Mouse (Mus musculus) adrenal gland, adult 8-10 months (tissue): ENCODE data around the gene Irx4. TPM values are rescaled to one million over a fixed set of nuclear protein-coding genes. Genes with fewer than 3 reads are reported as not detected.

Experiments
- DNase-seq: peaks from one replicate; pipeline ENCODE4 v3.0.0; 2022
- total RNA-seq, 4 experiments: library from RNA; stranded (reverse); gene quantifications; 2 replicates each; pipeline ENCODE4 v1.2.4; 2022

Irx4 gene
- total RNA-seq = under 1 TPM in 1 of 4 experiments, not detected in 3; 0.15 TPM

DNA sequence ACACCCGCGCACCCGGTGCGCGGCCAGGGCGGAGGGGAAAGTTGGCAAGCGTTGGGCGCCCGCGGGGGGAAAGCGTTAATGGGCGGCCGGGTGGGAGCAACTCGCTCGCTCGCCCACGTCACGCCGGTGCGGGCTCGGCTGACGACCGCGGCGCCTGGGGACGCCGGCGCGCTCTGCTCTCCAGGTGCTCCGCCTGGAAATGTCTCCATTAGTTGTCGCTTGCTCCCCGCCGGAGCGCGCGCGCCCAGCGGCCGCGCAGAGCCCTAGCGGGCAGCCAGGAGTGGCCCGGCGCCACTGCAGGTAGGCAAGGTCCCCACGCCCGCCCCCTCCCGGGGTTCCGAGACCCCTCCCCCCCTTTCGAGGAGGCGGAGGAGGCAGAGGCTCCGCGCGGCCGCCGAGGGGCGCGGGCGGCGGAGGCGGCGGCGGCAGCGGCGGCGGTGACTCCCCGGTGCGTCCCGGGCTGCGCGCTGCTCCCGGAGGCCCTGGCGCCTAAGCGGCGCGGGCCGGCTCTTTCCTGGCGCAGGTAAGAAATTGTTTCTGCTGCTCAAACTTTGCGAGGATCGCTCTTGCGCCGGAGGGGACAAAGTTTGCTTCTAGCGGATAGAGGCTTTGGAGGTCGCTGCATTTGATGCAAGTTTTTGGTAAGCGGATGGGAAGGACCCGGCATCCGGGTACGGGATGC is at the start of gene Irx4:
TSS of gene Irx4 (plus strand) at position 126 of the 682 bp plus-strand sequence.
- no peak for DNase-seq

DNA sequence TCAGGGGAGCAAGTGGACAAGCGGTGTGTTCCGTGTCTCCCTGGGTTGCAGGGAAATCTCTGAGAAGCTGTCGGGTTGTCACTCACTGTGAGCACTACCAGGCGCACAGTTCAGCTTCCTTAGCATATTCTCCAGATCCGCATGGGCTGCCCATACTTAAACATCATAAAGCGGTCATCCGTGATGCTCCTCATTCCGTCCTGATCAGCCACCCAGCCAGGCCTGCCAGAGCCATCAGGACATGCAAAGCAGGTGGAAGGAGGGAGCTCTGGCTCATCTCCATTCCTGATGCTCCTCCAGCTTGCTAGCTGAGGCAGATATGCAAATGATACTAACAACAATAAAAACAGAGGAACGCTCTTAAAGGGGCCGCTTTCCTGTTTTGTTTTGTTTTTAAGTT is 46.0 kb upstream of the Irx4 start:
- DNase-seq = no peak

DNA sequence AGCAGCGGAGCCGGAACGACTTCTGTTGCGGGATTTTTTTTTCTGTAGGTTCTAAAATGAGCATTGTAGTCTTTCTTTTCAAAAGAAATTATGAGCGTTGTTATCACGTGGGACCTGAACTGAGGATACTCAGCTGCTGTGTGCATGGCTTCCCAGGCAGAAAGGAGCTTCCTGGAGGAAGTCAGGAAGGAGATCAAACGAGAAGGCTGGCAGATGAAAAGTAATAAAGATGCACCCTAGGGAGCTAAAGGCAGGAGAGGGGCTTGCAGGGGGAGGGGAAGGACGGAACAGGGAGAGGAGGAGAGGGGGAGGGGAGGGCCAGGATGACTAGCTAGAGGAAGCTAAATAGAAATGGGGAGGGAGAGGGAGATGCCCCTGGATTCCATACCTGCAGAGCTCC is 23.8 kb upstream of the Irx4 start:
- no peak for DNase-seq

DNA sequence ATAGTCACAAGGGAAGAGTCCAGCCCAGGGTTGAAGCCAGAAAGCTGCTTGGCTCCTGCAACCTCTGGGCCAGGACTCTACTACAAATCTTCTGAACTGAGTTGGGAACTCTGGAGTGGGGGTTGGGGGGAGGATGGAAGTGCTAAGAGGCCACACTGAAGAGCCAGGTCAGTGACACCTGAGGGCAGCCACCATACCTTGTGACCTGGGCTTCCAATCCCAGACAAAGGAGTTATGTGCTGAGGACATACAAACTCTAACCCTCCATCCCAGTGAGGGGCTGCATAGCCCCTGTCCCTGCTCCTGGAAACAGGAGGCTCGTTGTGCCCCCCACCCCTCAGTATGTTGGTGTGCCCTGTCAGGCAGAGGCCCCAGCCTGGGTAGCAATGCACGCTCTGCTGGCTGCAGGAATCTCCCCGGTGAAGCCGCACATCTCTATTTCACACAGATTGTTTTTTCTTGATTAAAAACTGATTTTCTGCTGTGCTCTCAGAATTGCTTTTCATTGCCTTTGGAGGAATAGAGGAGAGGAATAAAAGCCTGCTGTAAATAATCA is 21.0 kb upstream of the Irx4 start:
- no peak for DNase-seq

DNA sequence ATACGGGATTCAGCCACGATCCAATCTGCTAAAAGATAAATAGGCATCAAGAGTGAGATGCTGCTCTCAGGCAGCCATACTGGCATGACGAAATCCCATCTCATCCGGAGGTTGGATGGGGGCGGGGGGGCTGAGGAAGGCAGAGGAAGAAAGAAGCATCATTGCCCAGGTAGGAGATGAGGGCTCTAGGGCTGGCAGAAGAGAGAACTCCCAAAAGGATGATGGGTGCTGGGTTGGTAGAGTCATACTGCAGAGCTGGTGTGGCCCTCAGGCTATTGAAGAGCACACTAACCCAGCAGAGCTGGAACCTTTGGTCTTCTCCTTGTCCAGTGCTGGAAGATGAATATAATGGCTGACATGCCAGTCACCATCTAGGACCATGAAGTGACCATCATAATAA is 17.7 kb upstream of the Irx4 start:
- DNase-seq = no peak

DNA sequence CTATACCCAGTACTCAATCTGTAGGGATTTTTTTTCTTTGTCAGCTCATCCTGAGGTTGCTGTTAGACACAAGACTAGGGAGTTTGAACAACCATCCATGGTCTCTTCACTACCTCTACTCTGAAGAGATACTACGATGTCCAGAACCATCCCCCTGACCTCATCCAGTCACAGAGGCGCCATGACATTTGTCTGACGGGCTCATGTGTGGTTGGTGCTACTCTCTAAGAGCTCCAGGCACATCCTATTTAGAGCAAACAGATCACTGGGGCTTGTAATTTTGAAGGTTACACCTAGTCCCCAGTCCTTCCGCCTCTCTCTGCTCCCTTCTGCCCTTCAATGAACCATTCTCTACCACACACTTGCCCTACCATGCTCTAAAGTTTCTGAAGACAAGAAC is 13.3 kb upstream of the Irx4 start:
- no peak for DNase-seq

DNA sequence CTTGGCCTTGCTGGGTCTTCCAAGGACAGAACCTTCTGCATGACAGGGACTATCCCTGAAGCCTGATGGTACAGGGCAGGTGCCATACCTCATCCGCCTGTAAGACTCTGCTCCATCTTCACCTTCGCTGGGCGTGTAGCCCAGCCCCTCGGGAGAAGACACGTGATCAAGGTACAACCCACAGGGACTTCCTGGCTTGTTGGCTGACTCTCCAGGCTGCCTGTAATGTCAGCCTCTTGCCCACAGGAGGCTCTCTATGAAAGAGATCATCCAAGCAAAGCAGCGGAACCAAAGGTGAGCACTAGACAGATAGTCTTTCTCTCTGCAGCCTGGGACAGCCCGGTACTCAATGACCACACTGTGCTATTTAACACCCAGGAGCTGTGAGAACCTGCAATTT is 9.1 kb upstream of the Irx4 start:
- DNase-seq = no peak

DNA sequence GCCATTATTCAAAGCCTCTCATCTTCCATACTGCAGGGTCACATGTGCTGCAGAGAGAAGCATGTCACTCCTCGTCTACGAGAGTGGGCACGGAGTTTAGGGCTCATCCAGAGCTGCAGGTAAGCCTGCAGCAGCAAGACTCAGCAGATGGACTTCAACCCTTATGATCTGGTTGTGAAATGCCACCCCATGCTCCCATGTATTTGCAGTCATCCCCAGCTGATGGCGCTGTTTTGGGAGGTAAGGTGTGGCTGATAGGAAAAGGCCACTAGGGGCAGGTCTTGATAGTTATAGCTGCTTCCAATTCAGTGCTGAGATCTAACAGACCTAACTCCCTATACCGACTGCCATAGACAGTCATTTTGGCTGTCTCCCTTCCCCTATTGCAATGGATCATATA is 8.3 kb upstream of the Irx4 start:
- DNase-seq = no peak

DNA sequence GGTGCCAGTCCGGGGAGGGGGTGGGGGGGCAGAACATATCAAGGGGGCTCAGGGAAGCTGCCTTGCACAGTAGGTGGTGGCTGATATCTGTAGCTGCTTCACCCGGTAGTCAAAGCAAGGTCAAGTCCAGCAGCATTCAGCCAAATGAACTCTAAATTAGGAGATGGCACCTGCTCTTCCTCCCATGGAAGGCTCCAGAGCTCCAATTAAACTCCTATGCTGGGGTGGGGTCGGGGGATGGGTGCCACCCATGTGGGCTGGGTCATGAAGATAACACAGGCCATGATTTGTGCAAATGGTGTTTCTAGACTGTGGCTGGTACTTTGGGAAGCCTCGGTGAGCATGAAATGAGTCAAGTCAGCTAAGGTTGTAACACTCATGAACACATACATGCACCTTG is 1.9 kb upstream of the Irx4 start:
- no peak for DNase-seq

DNA sequence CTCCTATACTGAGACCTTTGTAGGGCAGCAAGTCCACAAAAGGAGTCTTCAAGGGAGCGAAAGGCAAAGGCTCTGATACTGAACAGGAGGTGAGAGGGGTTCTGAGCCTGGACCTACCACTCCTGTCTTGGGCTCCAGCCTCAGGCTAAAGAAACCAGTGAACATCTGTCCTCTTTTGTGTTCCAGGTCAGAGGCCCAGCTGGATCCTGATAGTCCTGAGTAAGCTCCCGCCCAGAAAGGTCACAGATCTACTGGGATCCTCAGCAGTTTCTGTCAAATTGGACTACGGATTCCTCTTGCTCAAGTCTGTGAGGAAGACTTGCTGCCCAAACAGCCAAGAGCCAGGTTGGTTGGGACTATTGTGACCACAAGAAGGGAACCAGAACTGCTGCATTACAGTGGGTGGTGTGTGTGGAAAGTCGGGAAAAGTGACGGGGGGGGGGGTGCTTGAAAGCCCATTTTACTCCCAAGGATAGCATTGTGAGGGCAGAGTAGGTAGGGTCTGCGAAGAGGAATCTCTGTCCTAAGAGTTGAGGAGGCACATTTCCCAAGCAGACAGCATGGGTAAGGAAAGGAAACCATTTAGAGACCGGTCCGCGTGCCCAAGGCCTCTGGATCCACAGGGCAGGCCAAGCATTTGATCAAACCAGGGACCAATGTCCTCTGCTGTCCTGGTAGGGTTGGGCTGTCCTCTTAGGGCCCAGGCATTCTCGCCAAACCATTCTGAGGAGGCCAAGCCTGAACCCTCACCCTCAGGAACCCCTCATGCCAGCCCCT is 514 bp upstream of the Irx4 start:
- DNase-seq = no peak

DNA sequence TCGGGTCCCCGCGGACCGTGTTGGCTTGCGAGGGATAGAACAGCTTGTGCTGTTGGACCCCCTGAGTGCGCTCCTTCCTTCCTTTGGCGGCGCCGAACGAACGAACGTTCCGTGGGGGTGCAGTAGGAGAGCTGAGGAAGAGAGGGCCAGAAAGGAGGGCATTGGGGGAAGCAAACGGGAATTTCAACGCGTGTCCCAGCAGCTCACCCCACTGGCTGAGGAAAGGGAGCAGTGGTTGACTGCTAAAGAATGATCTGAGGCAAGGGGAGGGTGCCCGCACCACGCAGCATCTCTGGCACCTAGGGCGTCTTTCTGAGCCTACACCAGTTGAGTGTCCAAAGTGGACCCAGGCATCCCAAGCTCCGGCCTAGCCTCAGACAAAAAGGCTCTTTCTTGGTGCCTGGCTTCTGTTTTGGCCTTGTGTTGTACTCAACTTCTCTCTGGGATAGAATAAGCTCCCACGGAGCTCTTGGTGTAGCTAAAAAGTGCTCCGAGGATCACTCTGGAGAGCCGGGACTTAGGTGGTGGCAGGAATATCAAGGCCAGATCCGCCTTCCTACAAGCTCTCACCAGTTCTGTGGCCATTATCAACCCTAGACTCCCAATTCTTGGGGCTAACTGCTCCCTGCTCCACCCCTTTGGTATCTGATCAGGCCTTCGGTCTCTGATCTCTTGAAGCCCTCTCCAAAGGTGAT is 904 bp downstream of the Irx4 start:
- DNase-seq = no peak

DNA sequence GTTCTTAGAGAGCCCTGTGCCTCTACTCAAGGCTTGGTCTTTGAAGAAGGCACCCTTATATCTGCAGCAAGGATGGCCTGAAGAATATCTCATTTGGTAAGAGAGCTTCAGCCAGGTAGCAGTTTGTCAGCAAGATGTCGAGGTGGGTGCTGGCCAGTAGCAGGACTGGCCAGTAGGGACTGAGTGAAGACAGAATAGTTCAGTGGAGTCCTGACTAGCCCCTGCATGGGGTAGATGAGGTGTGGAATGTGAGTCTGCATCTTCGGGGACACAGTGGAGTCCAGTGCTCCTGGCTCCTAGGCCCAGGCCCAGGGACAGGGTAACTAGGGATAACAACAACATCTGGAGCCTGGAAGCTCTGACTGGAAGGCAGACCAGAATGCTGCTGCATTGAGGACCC is 1.6 kb downstream of the Irx4 start:
- DNase-seq = no peak

DNA sequence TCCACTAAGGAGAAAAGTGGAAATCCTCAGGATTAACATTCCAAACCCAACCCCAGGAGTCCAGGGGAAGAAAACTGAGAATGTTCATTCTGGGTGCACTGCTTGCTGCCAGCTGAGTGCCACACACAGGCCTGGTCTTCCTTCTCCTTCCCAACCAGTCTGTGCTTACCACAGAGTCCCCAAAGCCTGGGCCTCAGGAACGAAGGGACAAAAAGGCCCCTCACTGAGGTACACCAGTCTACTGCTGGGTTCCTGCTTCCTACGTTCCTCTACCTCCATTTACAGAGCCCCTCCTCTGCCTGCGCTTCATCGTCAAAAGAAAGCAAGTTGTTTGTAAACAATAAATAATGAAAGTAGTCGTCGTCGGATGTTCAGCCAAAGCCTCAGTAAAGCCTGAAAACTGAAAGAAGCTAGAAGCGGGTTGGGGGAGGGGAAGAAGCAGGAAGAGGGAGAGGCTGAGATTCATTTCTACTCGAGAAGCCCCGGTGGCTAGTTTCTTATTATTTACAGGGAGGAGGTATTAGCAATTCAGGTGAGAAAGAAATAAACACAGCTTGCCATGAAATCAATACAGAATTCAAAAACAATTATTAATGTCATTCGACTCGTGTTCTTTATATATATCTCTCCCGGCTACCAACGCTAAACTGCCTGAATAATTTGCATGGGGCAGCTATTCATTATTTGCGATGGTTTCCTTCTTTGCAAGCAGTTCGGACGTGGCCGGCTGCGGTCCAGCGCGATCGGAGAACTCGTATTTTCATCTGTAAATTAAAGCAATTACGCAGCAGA is 2.3 kb downstream of the Irx4 start:
- no peak for DNase-seq

DNA sequence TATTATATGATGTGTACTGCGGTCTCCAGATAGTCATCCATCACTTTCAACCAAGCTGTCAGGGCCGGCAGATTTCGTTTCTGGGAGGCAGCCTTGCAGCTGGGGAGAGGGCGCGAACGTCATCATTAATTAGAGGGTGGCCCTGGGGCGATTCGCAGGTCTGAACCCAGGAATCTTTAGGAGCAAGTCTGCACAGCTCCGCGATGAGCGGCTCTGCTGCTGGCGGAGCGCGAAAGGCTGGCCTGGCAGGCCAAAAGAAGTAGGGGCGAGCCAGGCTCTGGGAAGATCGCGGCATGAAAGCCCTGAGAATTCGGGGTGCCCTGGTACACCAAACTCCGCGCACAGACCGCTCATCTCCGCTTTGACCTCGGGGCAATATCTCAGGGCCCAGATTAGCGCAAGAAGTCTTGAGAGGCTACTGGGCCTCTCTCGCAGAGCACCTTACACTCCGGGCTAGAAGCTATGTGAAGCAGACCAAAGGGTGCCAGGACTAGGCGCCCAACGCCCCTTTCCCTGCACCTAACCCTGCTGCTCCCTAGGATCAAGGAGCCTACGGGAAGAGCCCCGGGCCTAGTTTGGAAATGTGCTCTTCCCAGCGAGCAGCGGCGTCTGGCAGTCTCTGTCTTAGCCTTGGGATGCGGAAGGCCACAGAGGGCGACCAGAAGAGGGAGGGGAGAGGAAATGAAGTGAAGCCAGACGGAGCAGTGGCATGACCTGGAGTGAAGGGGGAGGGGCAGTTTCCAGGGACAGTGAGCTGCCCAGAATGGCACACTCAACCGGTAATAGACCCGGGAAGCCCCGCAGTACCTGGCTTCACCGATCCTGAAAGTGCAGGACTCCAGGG is 3.1 kb downstream of the Irx4 start:
- no peak for DNase-seq

DNA sequence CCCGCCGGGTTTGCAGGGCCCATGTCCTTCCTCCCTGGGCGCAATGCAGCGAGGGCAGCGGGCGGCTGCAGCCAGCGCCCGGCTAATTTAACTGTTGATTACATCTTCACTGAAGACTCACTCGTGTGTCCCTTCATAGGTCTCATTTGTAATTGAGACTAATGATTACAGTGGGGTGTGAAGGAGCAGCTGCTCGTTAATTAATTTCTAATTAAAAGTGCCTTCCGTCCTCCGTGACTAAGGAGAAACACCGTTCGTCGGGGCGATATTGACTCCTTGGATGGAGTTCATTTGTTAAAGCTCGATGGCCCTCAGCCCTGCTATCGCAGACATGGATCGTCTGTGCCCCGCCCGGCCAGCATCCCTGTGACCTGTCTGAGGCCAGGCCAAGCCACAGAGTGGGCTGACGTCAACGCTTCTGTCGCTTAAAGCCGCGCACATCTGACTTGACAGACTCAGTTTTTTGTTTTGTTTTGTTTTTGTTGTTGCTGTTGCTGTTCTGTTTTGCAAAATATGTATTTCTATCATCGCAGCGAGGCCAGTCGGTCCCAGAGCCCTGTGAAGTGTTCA is 4.0 kb downstream of the Irx4 start:
- DNase-seq = no peak

DNA sequence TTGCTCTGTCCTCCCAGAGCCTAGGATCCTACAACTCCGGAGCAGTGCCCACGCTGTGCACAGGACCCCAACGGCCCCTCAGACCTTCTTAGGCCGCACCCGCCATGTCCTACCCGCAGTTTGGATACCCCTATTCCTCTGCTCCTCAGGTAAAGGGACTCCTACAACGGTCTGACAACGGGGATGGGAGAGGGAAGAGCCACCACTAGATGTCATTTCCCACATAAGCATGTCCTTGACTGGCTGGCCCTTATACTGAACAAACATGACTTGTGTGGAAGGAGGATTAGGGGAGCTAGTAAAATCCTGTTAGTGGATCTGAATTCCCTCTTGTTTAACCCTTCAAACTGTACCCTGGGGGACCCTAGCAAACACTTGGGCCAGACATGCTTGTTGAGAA is 4.6 kb downstream of the Irx4 start:
- DNase-seq = no peak

DNA sequence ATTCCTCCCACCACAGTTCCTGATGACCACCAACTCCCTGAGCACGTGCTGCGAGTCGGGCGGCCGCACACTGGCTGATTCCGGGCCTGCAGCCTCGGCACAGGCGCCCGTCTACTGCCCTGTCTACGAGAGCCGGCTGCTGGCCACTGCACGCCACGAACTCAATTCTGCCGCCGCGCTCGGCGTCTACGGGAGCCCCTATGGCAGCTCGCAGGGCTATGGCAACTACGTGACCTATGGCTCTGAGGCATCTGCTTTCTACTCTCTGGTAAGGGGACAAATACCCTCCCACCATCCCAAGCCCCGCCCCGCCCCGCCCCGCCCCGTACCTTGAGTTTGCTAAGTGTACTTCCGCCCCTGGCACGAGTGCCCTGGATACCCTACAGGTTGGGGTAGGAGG is 5.2 kb downstream of the Irx4 start:
- no peak for DNase-seq

DNA sequence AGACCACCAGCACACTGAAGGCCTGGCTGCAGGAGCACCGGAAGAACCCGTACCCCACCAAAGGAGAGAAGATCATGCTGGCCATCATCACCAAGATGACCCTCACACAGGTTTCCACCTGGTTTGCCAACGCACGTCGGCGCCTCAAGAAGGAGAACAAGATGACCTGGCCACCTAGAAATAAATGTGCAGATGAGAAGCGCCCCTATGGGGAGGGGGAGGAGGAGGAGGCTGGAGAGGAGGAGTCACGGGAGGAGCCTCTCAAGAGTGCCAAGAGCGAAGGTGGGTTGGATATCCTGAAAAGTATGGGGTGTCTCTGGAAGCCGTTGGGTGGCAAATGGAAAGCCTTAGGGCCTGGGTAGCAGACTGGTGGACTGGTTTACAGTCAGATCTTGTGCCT is 7.3 kb downstream of the Irx4 start:
- no peak for DNase-seq

DNA sequence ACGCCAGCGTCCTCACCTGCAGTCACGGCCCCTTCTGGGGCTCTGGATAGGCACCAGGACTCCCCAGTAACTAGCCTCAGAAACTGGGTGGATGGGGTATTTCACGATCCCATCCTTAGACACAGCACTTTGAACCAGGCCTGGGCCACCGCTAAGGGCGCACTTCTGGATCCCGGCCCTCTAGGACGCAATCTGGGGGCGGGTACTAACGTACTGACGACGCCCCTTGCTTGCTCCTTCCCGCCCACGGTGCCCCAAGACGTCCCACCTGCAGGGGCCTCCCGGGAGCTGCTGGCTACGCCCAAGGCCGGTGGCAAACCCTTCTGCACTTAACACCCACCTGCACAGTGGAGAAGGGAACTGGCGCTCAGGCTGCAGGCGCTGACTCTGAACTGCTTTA is 8.4 kb downstream of the Irx4 start:
- no peak for DNase-seq

DNA sequence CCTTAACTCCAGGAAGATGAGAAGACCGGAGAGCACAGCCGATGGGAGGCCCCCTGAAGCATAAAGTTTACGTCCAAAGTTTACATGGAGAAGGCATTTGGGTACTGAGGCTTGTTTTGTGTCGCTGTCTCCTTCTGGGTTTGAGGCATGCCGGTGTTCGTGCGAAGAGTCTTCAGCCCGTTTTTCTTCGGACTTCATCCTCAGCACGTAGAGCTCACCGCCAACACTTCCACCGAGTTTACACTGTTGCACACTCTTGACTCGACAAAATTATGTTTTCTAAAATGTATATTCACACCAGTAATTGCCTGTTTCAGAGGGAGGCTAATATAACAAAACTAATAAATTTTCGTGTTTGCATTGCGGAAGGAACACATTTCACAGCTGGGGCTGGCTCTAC is 9.0 kb downstream of the Irx4 start:
- DNase-seq = no peak

DNA sequence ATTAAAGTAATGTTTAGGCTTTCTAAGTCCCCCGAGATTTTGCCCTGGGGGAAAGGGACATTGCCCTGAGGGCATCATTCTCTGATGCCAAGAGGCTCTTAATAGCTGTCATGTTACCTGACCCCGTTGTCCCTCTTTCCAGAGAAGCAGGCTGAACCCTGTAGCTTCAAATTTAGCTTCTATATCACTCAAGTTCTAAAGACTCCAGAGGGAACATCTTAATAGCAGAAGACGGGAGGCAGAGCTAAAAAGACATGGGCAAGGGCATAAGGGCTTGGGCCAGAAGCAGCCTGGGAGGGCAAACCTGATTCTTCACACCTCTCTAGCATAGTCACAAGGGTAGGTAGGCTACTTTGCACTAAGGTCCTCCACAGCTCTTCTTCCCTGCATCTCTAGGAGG is 9.6 kb downstream of the Irx4 start:
- DNase-seq = no peak
